Mouse (Mus musculus) liver, embryonic 11.5 days (tissue): ENCODE results near the gene Runx1. TPM values are rescaled to one million over a fixed set of nuclear protein-coding genes. Genes with fewer than 3 reads are reported as not detected.
A peak's percentile ranks its signal among the peaks of the same experiment; 100 is the strongest.

Experiments
- ATAC-seq: fragments of 200-750 bp; cut with Nextera tagmentation; replicated peaks from 2 replicates; pipeline ENCODE4 v1.8.0; 2017; ENCODE audit warnings: moderate number of reproducible peaks, mild to moderate bottlenecking, moderate TSS enrichment, moderate library complexity; ENCODE audit not compliant: low FRiP score
- DNase-seq: peaks from one replicate; pipeline ENCODE4 v3.0.0-alpha.2; 2017; ENCODE audit warnings: low spot score
- H3K27ac ChIP-seq: fragments of 300-500 bp; sonication (generic); 2 replicates; pipeline ENCODE4 v1.5.1; 2014; ENCODE audit warnings: mild to moderate bottlenecking, low read depth, low read length, control low read depth
- H3K27me3 ChIP-seq: fragments of 300-500 bp; sonication (generic); replicated peaks from 2 replicates; pipeline ENCODE4 v1.6.1; 2014; ENCODE audit warnings: low read length, mixed read lengths; ENCODE audit not compliant: control insufficient read depth, insufficient read depth
- H3K36me3 ChIP-seq: fragments of 300-500 bp; sonication (generic); 2 replicates; pipeline ENCODE4 v1.6.1; 2014; ENCODE audit warnings: mild to moderate bottlenecking, low read length, moderate library complexity, mixed read lengths; ENCODE audit not compliant: control insufficient read depth, insufficient read depth
- H3K4me1 ChIP-seq: fragments of 300-500 bp; sonication (generic); replicated peaks from 2 replicates; pipeline ENCODE4 v1.6.1; 2014; ENCODE audit warnings: low read length, mixed read lengths; ENCODE audit not compliant: control insufficient read depth, insufficient read depth
- H3K4me2 ChIP-seq: fragments of 300-500 bp; sonication (generic); 2 replicates; pipeline ENCODE4 v1.6.1; 2014; ENCODE audit warnings: mild to moderate bottlenecking, control low read depth, moderate library complexity
- H3K4me3 ChIP-seq: fragments of 300-500 bp; sonication (generic); 2 replicates; pipeline ENCODE4 v1.5.1; 2014; ENCODE audit warnings: low read depth, low read length, control low read depth
- H3K9ac ChIP-seq: fragments of 300-500 bp; sonication (generic); 2 replicates; pipeline ENCODE4 v1.6.1; 2014; ENCODE audit warnings: low read depth, low read length, control low read depth
- H3K9me3 ChIP-seq: fragments of 300-500 bp; sonication (generic); 2 replicates; pipeline ENCODE4 v1.6.1; 2016; ENCODE audit warnings: low read length, inconsistent platforms, mixed read lengths; ENCODE audit not compliant: control insufficient read depth
- WGBS: fragments of 180-500 bp; shearing (Covaris S2); extraction: QIAGEN DNeasy Blood & Tissue Kit; methylation state at CpG from one replicate; pipeline ENCODE4 v1.1.7; 2014; 5-methylcytosine and 5-hydroxymethylcytosine counted together
- polyA plus RNA-seq: library from polyadenylated mRNA; unstranded; fragments of >200 nt; fragmentation: Nextera tagmentation; extraction: Ambion mirVana; gene quantifications from 2 replicates; pipeline ENCODE4 v1.2.1, GENCODE M21; 2014

Gene Runx1
- polyA plus RNA-seq, 1 experiment from 2014 or later = 23.4 TPM

- Histone ChIP-seq H3K9me3 (no peaks in the 10 kb centered on the region), H3K4me2 (peak overlapping the region; percentile 28; the same call in 1 of the 2 replicates), H3K4me3 (no peak overlapping the region), H3K9ac (no peak overlapping the region), H3K4me1 (peaks cover 4% of the 10 kb centered on the region; the same call in 1 of the 2 replicates), H3K27me3 (no peaks in the 10 kb centered on the region), H3K36me3 (0 out of 2 replicates have a peak, but pooled peaks cover 2% of the 10 kb centered on the region), H3K27ac (no peak overlapping the region)
- WGBS = 37% methylated on average over 11 of the region's 11 CpGs
- peak; percentile 53; the same call in 1 of the 2 replicates for ATAC-seq
- no peak for DNase-seq
Observed at GRCm38 (mm10) chr16:92632115-92632763, 193.7 kb downstream of the Runx1 start.

GRCm38 (mm10) chr16:92631637-92632036 lies 194.3 kb downstream of the Runx1 start:
- no peak overlapping the region for H3K4me2 ChIP-seq
- no peaks in the 10 kb centered on the region for H3K9me3 ChIP-seq
- no peak overlapping the region for H3K9ac ChIP-seq
- no peak overlapping the region for H3K27ac ChIP-seq
- ATAC-seq = no peak
- WGBS = 51% methylated on average over 6 of the region's 6 CpGs
- no peak for DNase-seq
- H3K27me3 ChIP-seq = no peaks in the 10 kb centered on the region
- peaks cover 4% of the 10 kb centered on the region; the same call in 1 of the 2 replicates for H3K4me1 ChIP-seq
- 0 out of 2 replicates have a peak, but pooled peaks cover 2% of the 10 kb centered on the region for H3K36me3 ChIP-seq
- no peak overlapping the region for H3K4me3 ChIP-seq

GRCm38 (mm10) chr16:92630950-92631349 lies 195.0 kb downstream of the Runx1 start:
- Histone ChIP-seq H3K27me3 (no peaks in the 10 kb centered on the region), H3K9me3 (no peaks in the 10 kb centered on the region), H3K9ac (no peak overlapping the region), H3K4me1 (peaks cover 4% of the 10 kb centered on the region; the same call in 1 of the 2 replicates), H3K4me3 (no peak overlapping the region), H3K27ac (no peak overlapping the region), H3K4me2 (no peak overlapping the region), H3K36me3 (0 out of 2 replicates have a peak, but pooled peaks cover 2% of the 10 kb centered on the region)
- DNase-seq (no peak), ATAC-seq (no peak)
- WGBS = 74% methylated on average over 5 of the region's 5 CpGs

- Histone ChIP-seq H3K9me3 (no peaks in the 10 kb centered on the region), H3K27ac (no peak overlapping the region), H3K4me1 (peaks cover 4% of the 10 kb centered on the region; the same call in 1 of the 2 replicates), H3K9ac (no peak overlapping the region), H3K36me3 (0 out of 2 replicates have a peak, but pooled peaks cover 2% of the 10 kb centered on the region), H3K4me2 (no peak overlapping the region), H3K27me3 (no peaks in the 10 kb centered on the region), H3K4me3 (no peak overlapping the region)
- WGBS = 94% methylated on average over 7 of the region's 7 CpGs
- ATAC-seq (no peak), DNase-seq (no peak)
Observed at GRCm38 (mm10) chr16:92629829-92630228, 196.1 kb downstream of the Runx1 start.

- DNase-seq (no peak), ATAC-seq (no peak)
- Histone ChIP-seq H3K27me3 (no peaks in the 10 kb centered on the region), H3K4me2 (no peak overlapping the region), H3K36me3 (no peaks in the 10 kb centered on the region; the same call in 1 of the 2 replicates), H3K4me1 (peaks cover 4% of the 10 kb centered on the region; the same call in 1 of the 2 replicates), H3K9me3 (no peaks in the 10 kb centered on the region), H3K9ac (no peak overlapping the region), H3K27ac (no peak overlapping the region), H3K4me3 (no peak overlapping the region)
- 63% methylated on average over 6 of the region's 6 CpGs for WGBS
Observed at GRCm38 (mm10) chr16:92627262-92627661, 198.7 kb downstream of the Runx1 start.

- no peak for DNase-seq
- Histone ChIP-seq H3K27me3 (no peaks in the 10 kb centered on the region), H3K9ac (no peak overlapping the region)
Observed at GRCm38 (mm10) chr16:92623953-92624352, 202.0 kb downstream of the Runx1 start.

GRCm38 (mm10) chr16:92621859-92622258 lies 204.1 kb downstream of the Runx1 start:
- no peak overlapping the region for H3K4me3 ChIP-seq
- H3K27ac ChIP-seq = no peak overlapping the region
- no peak overlapping the region for H3K4me2 ChIP-seq
- 0 out of 2 replicates have a peak, but pooled peaks cover 3% of the 10 kb centered on the region for H3K4me1 ChIP-seq
- 71% methylated on average over 8 of the region's 8 CpGs for WGBS
- no peak overlapping the region for H3K9ac ChIP-seq
- H3K9me3 ChIP-seq = no peaks in the 10 kb centered on the region
- DNase-seq (no peak), ATAC-seq (no peak)
- H3K36me3 ChIP-seq = no peaks in the 10 kb centered on the region; the same call in 1 of the 2 replicates
- no peaks in the 10 kb centered on the region for H3K27me3 ChIP-seq

More at GRCm38 (mm10) chr16:92623953-92624352, 202.0 kb downstream of the Runx1 start:
- Histone ChIP-seq H3K9me3 (no peaks in the 10 kb centered on the region), H3K4me1 (0 out of 2 replicates have a peak, but pooled peaks cover 3% of the 10 kb centered on the region), H3K4me2 (no peak overlapping the region), H3K36me3 (no peaks in the 10 kb centered on the region; the same call in 1 of the 2 replicates), H3K4me3 (no peak overlapping the region), H3K27ac (no peak overlapping the region)
- 89% methylated on average over 11 of the region's 11 CpGs for WGBS
- ATAC-seq = no peak

GRCm38 (mm10) chr16:92620841-92621518 lies 205.0 kb downstream of the Runx1 start:
- no peak for ATAC-seq
- H3K4me3 ChIP-seq = no peak overlapping the region

More at GRCm38 (mm10) chr16:92620841-92621518, 205.0 kb downstream of the Runx1 start:
- Histone ChIP-seq H3K9ac (no peak overlapping the region), H3K27me3 (no peaks in the 10 kb centered on the region), H3K4me1 (0 out of 2 replicates have a peak, but pooled peaks cover 3% of the 10 kb centered on the region), H3K9me3 (no peaks in the 10 kb centered on the region), H3K36me3 (no peaks in the 10 kb centered on the region; the same call in 1 of the 2 replicates), H3K27ac (no peak overlapping the region), H3K4me2 (no peak overlapping the region)
- 64% methylated on average over 10 of the region's 10 CpGs for WGBS
- DNase-seq = no peak
